Mouse (Mus musculus) hematopoietic stem cell, adult 5-6 weeks (primary cell): Measurements from ENCODE around the gene Gm4907. TPM values are rescaled to one million over a fixed set of nuclear protein-coding genes. Genes with fewer than 3 reads are reported as not detected.
"Not testable (repeated sequence)": the region's sequence is repeated elsewhere in the genome, so short reads cannot be mapped to it uniquely, and the experiment has no call there.

Source experiments
- ATAC-seq, 2 experiments: fragments of 125-278 bp in 1 of 2; replicated peaks in 1 of 2; 2 replicates each; pipeline ENCODE4 v1.8.0; 2016 to 2017; ENCODE audit warnings: inconsistent platforms in 2 of 2, mild to moderate bottlenecking in 2 of 2, moderate number of reproducible peaks in 2 of 2, low read depth in 1 of 2, moderate TSS enrichment in 1 of 2; ENCODE audit not compliant: low FRiP score in 2 of 2, poor library complexity in 2 of 2, severe bottlenecking in 2 of 2, insufficient read depth in 1 of 2, low TSS enrichment in 1 of 2
- total RNA-seq: library from RNA; stranded (forward); fragments of 172-1452, 232-1000 nt; gene quantifications from 2 replicates; pipeline ENCODE4 v1.2.3, GENCODE M21; 2017

Gene Gm4907
- not detected in 2 replicates for total RNA-seq

DNA sequence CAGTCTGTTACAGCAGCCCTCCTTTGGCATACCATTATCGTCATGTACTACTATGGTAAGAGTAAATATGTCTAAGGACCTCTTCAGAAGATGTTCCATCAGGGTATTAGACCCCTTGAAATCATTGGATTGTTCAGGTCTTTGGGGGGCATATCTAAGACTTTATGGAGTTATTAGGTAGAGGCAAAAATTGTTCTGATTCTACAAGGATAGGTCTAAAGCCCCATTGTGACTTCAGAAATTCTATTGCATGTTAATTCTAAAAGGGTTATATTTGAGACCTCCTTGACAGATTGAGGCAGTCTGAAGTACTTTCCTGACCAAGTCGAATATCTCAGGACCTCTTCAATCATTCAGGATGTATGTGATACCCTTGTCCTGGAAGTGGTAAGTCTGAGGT lies at the start of gene Gm4907:
Gene Gm4907, plus strand, starts transcription at position 301 of the 400 bp plus-strand sequence.
- not testable (repeated sequence) for ATAC-seq

DNA sequence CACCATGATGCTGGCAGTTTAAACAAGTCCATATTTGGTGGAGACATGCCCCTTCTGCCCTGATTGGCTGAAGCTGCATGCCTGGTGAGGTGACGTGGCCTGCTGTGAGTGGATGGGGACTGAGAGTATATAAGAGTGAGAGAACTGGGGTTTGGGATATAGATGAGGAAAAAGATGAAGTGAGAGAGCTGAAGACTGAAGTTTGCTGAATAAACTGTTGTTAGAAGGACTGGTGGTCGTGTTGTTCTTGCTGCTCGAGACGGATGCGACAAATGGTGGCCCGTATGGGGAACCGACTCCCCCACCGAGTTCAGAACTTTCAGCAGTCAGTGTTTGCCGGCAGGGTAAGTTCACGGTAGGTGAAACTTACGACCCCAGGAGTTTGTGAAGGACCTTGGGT lies 48.6 kb upstream of the Gm4907 start:
- not testable (repeated sequence) for ATAC-seq

DNA sequence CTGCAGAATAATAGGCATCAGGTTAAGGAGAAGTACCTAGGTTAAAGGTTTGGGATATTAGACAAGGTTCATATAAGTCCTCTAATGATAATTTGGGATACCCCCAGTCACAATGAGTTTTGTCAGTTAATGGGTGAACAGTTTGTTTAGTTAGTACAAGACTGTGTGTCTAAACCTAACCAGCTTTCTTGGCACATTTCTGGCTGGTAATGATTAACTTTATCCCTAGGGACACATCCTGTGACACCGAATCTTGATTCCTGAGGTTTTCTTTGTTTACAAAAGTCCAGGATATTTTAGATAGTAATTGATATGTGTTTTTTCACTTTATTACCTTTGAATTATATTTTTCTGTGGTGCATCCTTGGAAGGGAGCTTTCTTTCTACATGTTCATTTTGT lies 41.4 kb upstream of the Gm4907 start:
- ATAC-seq = no peak

DNA sequence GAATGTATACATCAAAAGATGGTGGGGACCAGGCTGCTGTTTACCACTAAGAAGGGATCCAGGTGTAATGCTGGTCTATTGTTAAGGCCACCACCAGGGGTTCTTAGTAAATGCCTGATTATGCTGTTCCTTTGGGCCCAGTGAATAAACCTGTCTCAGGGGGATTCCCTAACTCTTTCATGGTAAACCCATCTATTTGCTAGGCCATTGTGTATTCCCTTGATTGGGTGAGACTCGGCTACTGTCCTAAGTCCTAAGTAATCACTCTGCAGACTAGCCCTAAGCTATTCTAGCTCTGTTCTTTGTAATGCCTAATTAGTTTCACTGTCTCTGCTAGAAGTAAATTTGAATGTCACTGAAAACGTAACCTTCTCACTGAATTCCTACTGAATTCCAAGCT lies 71.8 kb downstream of the Gm4907 start:
- no peak for ATAC-seq

Other genes with a start within 250 kb of the Gm4907 start
- gene Wdr44, start 189.5 kb upstream of the Gm4907 start, total RNA-seq = 16.9 and 19.1 TPM in 2 replicates
- not detected in 2 replicates for gene Gm4985, start 76.4 kb downstream of the Gm4907 start, total RNA-seq